Mouse (Mus musculus): Measurements from ENCODE around the gene Tyrobp.

The Tyrobp gene

GRCm38 (mm10) chr7:30423071-30423641 lies 9.6 kb downstream of the Tyrobp start:
- no peak for DNase-seq (ENCODE audit: low spot score)

DNA sequence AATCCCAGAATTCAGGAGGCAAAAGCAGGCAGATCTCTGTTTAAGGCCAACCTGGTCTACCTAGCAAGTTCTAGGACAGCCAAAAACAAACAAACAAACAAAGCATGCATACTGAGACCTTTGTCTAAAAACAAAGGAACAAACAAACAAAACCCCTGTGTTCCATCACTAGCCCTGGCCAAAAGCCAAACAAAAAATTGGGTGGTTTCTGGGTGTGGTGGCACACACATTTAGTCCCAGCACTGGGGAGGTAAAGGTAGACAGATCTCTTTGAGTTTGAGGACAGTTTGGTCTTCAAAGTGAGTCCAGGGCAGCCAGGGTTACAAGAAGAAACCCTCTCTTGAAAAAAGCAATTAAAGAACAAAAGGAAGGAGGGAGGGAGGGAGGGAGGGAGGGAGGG lies 15.8 kb downstream of the Tyrobp start:
- no peak for DNase-seq (ENCODE audit: low spot score)

DNA sequence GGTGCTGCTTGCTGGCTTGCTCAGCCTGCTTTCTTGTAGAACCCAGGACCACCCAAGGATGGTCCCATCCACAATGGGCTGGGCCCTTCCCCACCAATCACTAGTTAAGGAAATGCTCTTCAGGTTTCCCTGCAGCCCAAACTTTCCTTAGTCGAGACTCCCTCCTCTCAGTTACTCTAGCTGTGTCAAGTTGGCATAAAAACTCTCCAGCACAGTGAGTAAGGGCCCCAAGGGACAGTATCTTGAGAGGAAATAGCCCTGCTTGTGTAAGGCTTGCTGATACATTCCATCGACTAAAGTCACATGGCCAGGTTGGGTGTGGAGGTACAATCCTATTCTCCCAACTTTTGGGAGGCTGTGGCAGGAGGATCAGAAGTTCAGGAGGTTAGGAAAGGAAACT lies 16.6 kb downstream of the Tyrobp start:
- DNase-seq (ENCODE audit: low spot score) = no peak

- DNase-seq (ENCODE audit: low spot score) = peak; percentile 31
Measured at GRCm38 (mm10) chr7:30431793-30432192, 18.2 kb downstream of the Tyrobp start.

- DNase-seq (ENCODE audit: low spot score) = peak; percentile 47
Measured at GRCm38 (mm10) chr7:30434238-30434637, 20.7 kb downstream of the Tyrobp start.

DNA sequence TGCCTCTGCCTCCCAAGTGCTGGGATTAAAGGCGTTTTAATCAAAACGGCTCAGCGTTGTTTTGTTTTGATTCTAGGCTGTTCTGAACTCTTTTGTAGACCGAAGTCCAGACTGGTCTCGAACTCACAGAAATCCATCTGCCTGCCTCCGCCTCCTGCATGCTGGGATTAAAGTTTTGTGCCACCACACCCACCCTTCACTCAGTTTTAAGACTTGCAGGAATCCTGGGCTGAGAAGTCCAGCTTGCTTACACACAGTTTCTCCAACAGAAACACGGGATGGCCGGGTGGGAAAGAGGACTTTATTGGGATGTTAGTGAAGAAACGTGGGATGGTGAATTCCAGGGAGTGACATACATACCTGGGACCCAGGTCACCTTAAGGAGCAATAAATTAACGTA lies 21.1 kb downstream of the Tyrobp start:
- DNase-seq (ENCODE audit: low spot score) = no peak

GRCm38 (mm10) chr7:30435156-30435555 lies 21.6 kb downstream of the Tyrobp start:
- no peak for DNase-seq (ENCODE audit: low spot score)

DNA sequence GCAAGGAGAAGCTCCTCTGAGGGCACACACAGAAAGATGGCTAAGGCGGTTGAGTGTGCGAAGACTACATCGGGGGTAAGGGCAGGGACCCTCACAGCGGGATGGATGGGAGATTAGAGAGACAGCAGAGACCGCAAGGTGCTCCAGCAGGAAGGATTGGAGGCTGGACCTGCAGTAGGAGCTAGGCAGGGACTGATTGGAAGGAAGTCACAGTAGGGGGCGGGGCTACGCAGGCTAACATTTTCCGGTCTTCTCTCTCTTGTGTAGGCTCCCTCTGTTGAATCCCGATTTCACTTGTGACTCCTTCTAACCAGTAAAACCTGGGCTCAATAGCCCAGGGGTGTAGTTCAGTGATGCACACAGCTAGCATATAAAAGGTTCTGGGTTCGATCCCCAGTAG lies 23.3 kb downstream of the Tyrobp start:
- no peak for DNase-seq (ENCODE audit: low spot score)

GRCm38 (mm10) chr7:30439734-30440133 lies 26.2 kb downstream of the Tyrobp start:
- DNase-seq (ENCODE audit: low spot score) = no peak

- DNase-seq (ENCODE audit: low spot score) = peak; percentile 50
Measured at GRCm38 (mm10) chr7:30440697-30441096, 27.1 kb downstream of the Tyrobp start.

DNA sequence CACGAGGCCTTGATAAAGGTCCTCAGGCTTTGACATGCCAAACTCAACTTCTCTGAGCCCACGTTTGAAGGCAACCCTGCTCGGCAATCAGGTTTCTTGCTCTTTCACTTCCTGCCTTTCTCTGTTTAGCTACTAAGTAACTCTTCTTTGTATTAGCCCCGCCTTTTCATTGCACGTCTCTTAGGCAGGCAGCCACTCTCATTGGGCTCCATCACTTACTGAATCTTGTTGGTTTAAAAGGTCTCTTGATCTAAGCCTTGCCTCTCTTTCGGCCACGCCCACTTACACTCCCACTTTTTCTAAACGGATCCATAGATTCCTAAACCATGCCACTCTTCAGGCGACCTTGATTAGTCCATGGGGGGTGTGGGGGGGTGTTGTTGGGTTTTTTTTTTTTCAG lies 30.1 kb downstream of the Tyrobp start:
- DNase-seq (ENCODE audit: low spot score) = no peak

DNA sequence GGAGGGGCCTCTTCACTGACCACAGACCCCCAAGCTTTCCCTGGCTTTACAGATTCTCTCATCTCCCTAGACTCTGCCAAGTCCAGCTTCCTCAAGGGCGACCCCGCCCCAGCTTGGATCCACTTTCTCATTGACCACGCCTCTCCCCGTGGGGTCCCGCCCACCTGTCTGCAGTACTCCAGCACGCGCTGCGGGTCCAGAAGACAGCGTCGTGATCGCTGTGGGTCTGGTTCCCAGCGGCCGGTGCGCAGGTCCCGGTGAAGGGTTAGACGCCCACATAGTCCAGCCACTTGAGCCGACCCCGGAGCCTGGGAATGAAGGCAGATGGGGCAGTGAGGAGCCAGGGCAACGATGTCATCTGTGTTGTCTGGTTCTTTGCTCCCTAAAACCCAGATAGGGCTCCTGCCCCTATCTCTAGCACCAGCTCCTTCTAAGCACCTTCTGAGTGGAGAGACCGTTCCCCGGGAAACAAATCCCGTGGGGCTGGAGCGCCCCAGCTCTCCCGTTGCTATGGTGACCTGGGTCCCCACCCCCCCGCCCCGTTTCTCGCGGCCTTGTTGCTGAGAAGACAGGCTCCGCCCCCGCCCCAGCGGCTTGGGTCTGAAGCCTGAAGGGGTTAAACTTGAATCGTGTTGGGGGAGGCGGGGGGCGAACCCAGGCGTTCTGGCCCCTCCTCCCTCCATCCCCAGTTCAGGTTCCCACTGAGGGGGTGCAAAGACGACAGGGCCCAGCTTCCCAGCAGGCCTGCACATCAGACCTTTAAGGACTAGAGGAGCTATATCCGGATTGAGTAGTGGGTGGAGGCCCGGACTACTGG lies 30.8 kb downstream of the Tyrobp start:
- DNase-seq (ENCODE audit: low spot score) = no peak

GRCm38 (mm10) chr7:30444971-30445751 lies 31.6 kb downstream of the Tyrobp start, which contains the start of gene Aplp1:
TSS of gene Aplp1 (minus strand) at chr7:30445535.
- DNase-seq (ENCODE audit: low spot score) = peak; percentile 46

DNA sequence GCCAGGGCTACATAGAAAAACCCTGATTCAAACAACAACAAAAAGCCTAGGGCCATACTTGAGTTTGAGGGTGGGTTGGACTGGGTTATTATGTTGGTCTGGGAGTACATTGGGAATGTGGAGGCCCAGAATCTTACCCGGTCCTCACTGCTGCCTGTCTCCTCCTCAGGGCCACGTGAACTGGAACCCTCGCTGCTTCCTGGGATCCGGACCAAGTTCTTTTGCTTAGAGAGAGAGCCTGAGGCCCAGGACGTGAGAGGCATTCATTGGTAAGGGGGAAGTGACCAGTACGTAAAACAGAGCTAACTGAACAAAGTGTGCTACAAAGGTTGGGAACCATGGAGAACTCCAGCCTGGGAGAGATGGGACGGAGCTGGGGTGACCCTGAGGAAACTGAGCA lies 36.7 kb downstream of the Tyrobp start:
- DNase-seq (ENCODE audit: low spot score) = no peak

GRCm38 (mm10) chr7:30453327-30453726 lies 39.8 kb downstream of the Tyrobp start:
- no peak for DNase-seq (ENCODE audit: low spot score)

DNA sequence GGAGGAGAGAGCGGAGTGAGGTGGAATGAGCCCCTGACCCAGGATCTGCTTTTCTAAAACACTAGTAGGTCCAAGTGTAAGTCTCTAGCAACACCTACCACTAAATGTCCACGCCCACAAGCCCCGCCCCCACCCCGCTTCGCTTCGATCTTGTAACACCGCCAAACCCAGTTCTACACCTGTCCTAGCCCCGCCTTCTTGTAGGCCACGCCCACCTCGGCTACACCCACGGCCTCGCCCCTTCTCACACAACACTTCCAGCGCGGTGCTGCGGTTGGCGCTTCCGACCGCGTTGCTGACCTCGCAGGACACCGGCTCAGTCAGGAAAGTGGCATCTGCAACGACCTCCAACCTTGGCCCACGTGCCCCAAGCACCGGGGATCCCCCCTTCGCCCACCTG lies 40.2 kb downstream of the Tyrobp start:
- DNase-seq (ENCODE audit: low spot score) = peak; percentile 30

GRCm38 (mm10) chr7:30454259-30454658 lies 40.7 kb downstream of the Tyrobp start:
- DNase-seq (ENCODE audit: low spot score) = no peak

DNA sequence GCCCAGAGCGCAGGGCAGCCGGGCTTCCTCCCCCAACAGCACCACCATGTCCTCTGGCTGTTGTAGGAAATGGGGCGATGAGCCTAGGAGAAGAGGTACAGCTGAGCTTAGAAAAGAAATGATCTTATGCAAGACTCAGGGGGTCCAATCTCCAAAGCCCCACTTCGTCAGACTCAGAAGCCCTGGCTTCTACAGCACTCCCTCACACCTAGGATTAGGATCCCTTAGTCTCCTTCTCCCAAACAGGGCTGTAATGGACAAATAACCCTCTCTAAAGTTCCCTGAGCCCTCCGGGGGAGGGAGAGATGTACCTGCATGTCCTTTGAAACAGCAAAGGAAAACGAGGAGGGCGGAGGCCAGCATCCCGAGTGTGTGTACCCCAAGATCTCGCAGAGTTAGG lies 42.9 kb downstream of the Tyrobp start:
- DNase-seq (ENCODE audit: low spot score) = no peak

- DNase-seq (ENCODE audit: low spot score) = no peak
Measured at GRCm38 (mm10) chr7:30456911-30457628, 43.5 kb downstream of the Tyrobp start.

- no peak for DNase-seq (ENCODE audit: low spot score)
Measured at GRCm38 (mm10) chr7:30457629-30458330, 44.2 kb downstream of the Tyrobp start, which contains the start of the genes Kirrel2 and Nphs1. TSS of gene Kirrel2 (minus strand) at chr7:30457690. TSS of gene Nphs1 (plus strand) at chr7:30458315.

GRCm38 (mm10) chr7:30459484-30459883 lies 45.9 kb downstream of the Tyrobp start:
- no peak for DNase-seq (ENCODE audit: low spot score)

Data from urinary bladder, postnatal 25 days (tissue).